Mouse (Mus musculus) ES-Bruce4 (cell line): ENCODE results near the gene Terb2. TPM values are rescaled to one million over a fixed set of nuclear protein-coding genes. Genes with fewer than 3 reads are reported as not detected.

ENCODE experiments used
- H3K27ac ChIP-seq: 2 replicates; pipeline ENCODE4 v1.5.1; 2012; ENCODE audit warnings: low read length, inconsistent platforms; ENCODE audit not compliant: insufficient read depth
- H3K27me3 ChIP-seq: 2 replicates; pipeline ENCODE4 v1.6.1; 2012; ENCODE audit warnings: mild to moderate bottlenecking, low read length, inconsistent platforms; ENCODE audit not compliant: control insufficient read depth, poor library complexity, insufficient read depth, severe bottlenecking
- H3K36me3 ChIP-seq: 2 replicates; pipeline ENCODE4 v1.6.1; 2012; ENCODE audit warnings: inconsistent platforms, mild to moderate bottlenecking, low read length, moderate library complexity; ENCODE audit not compliant: control insufficient read depth, poor library complexity, insufficient read depth, severe bottlenecking
- H3K4me1 ChIP-seq: one replicate; pipeline ENCODE4 v1.8.1; 2011; ENCODE audit warnings: low read length; ENCODE audit not compliant: control insufficient read depth, insufficient read depth
- H3K4me3 ChIP-seq: 2 replicates; pipeline ENCODE4 v1.5.1; 2011; ENCODE audit warnings: low read depth, mild to moderate bottlenecking, low read length
- H3K9ac ChIP-seq: 2 replicates; pipeline ENCODE4 v1.6.1; 2012; ENCODE audit warnings: low read depth, mild to moderate bottlenecking, inconsistent platforms; ENCODE audit not compliant: poor library complexity, severe bottlenecking
- H3K9me3 ChIP-seq: replicated peaks from 2 replicates; pipeline ENCODE4 v1.6.1; 2012; ENCODE audit warnings: mild to moderate bottlenecking, low read length, inconsistent platforms; ENCODE audit not compliant: control insufficient read depth, poor library complexity, insufficient read depth, severe bottlenecking
- CTCF ChIP-seq: IDR thresholded peaks from one replicate; pipeline ENCODE4 v1.8.1; 2011; ENCODE audit warnings: low read depth, low read length
- EP300 ChIP-seq: IDR thresholded peaks from 2 replicates; pipeline ENCODE4 v1.6.1; 2011; ENCODE audit warnings: low read depth, low read length; ENCODE audit not compliant: insufficient read depth
- POLR2A ChIP-seq: IDR thresholded peaks from one replicate; pipeline ENCODE4 v1.8.1; 2011; ENCODE audit warnings: low read length; ENCODE audit not compliant: insufficient read depth
- polyA plus RNA-seq: library from polyadenylated mRNA; stranded (reverse); fragments of >200 nt; gene quantifications from 2 replicates; pipeline ENCODE4 v1.2.4, GENCODE M21; 2011; ENCODE audit warnings: low read depth; ENCODE audit not compliant: missing spikeins, insufficient read depth, insufficient read length

Gene Terb2
- polyA plus RNA-seq, 1 experiment = 0.60 TPM

DNA sequence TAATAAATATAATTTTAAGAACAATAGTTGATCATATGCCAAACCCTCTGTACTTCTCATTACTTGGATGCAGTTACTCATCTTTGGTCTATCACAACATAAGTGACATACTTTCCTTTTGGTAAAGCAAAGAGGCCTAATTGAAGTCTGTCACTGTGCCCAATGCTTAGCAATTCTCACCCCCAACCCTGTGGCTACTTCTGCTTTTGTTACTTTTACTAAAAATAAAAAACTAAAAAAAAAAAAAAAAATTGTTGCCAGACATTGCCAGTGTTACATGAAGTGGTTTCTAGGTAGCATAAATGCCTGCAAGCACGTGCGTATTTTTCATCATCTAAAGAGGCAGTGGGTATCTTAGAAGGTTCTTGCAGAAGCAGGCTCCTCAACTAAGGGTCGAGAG, 33.2 kb upstream of the Terb2 start:
- H3K36me3 ChIP-seq = no peaks in the 10 kb centered on the region
- H3K4me1 ChIP-seq = no peaks in the 10 kb centered on the region
- H3K27me3 ChIP-seq = peaks cover 1% of the 10 kb centered on the region; the same call in 1 of the 2 replicates
- H3K9me3 ChIP-seq = no peaks in the 10 kb centered on the region
- TF ChIP-seq EP300 = no peak
- no peak for TF ChIP-seq POLR2A
- no peak for TF ChIP-seq CTCF
- no peak overlapping the region for H3K4me3 ChIP-seq
- H3K27ac ChIP-seq = no peak overlapping the region
- H3K9ac ChIP-seq = no peak overlapping the region

DNA sequence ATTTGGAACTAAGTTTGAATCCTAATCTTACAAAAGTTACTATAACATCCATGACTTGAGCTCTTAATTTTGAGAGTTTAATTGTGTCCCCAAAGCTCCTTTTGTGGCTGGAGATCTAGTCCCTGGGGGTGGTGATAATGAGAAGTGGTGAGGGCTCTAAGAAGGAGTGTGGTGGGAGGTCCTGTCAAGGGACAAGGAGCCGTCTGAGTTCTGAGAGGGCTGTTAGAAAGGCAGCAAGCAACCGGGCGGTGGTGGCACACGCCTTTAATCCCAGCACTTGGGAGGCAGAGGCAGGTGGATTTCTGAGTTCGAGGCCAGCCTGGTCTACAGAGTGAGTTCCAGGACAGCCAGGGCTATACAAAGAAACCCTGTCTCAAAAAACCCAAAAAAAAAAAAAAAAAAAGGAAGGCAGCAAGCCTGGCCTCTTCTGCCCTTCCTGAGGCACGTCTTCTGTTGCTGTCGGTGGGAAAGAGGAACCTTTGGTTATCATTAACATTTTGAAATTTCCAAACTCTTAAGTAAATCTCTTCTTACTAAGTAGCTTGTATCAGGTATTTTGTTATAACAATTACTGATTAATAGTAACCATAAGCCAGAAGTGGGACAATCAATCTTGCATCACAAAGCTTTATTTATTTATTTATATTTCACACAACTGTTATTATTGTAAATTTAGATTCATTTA, 32.2 kb upstream of the Terb2 start:
- H3K4me1 ChIP-seq = no peaks in the 10 kb centered on the region
- H3K36me3 ChIP-seq = no peaks in the 10 kb centered on the region
- H3K4me3 ChIP-seq = no peak overlapping the region
- H3K9ac ChIP-seq = no peak overlapping the region
- no peaks in the 10 kb centered on the region for H3K9me3 ChIP-seq
- TF ChIP-seq EP300 = no peak
- TF ChIP-seq POLR2A = no peak
- TF ChIP-seq CTCF = no peak
- H3K27ac ChIP-seq = no peak overlapping the region
- H3K27me3 ChIP-seq = peaks cover 1% of the 10 kb centered on the region; the same call in 1 of the 2 replicates

DNA sequence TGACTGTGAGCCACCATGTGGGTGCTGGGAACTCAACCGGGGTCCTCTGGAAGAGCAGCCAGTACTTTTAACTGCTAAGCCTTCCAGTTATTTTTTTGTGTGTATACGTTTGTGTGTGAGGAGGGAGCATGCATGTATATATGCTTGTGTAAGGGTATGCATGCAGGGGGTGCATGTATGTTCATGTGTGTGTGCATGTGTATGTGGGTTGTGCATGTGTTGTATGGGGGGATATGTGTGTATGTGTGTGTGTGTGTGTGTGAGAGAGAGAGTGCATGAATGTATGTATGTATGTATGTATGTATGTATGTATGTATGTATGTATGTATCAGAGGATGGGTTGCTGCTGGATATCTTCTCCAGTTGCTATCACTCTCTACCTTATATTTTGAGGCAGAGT, 31.6 kb upstream of the Terb2 start:
- Histone ChIP-seq H3K9ac (no peak overlapping the region), H3K27me3 (peaks cover 1% of the 10 kb centered on the region; the same call in 1 of the 2 replicates), H3K9me3 (no peaks in the 10 kb centered on the region)

DNA sequence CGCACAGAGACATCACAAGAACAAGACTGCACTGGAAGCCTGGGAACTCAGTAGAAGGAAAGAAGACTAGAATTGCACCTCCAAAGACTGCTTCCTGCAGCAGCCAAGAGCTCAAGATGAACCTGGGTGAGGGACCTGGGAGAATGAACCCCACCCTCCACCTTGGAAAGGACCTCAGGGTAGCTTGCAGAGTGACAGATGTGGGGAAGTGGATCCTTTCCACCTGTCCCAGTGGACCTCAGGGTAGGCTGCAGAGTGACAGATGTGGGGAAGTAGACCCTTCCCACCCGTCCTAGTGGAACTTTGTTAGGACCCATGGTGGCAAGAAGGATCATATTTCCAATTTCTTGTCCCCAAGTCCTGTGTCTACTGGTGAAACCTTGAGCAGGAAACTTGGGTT, 30.8 kb upstream of the Terb2 start:
- no peak overlapping the region for H3K9ac ChIP-seq
- no peaks in the 10 kb centered on the region for H3K36me3 ChIP-seq
- no peak for TF ChIP-seq POLR2A
- no peak for TF ChIP-seq CTCF
- no peak for TF ChIP-seq EP300
- H3K27ac ChIP-seq = no peak overlapping the region
- H3K9me3 ChIP-seq = no peaks in the 10 kb centered on the region
- H3K4me3 ChIP-seq = no peak overlapping the region
- H3K27me3 ChIP-seq = no peaks in the 10 kb centered on the region
- no peaks in the 10 kb centered on the region for H3K4me1 ChIP-seq

More for the DNA sequence above, 31.6 kb upstream of the Terb2 start:
- Histone ChIP-seq H3K36me3 (no peaks in the 10 kb centered on the region), H3K4me3 (no peak overlapping the region), H3K27ac (no peak overlapping the region), H3K4me1 (no peaks in the 10 kb centered on the region)
- no peak for TF ChIP-seq POLR2A
- no peak for TF ChIP-seq CTCF

DNA sequence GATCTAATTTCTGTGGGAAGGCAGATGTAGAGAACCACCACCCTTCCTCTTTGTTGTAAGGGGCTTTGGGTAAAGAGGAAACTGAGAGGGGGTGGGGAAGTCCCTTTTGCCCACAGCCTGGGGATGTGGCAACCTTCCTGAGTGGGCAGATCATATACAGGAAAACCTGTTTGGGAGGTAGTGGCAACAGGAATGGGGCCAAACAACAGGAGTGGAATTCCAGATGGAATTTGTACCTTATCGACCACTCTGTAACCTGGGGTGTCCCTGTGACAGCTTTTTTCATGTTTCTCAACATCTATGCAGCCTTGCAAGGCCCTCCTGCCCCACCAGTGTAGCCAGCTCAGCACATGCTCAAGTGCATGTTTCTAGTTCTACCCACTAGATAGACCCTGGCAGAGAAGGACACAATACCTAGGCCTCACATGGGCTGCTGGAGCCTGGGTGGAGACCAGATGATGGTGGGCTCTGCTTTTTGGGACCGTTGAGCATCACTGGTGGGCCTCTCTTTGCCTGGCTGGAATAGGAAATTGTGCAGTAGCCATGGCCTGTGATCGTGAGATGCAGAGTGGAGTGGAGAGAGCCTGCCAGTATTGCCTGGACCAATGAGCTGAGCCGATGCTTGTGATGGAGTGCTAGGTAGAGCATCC, 29.9 kb upstream of the Terb2 start:
- no peaks in the 10 kb centered on the region for H3K36me3 ChIP-seq
- H3K9me3 ChIP-seq = no peaks in the 10 kb centered on the region
- H3K4me3 ChIP-seq = no peak overlapping the region
- H3K27ac ChIP-seq = no peak overlapping the region
- TF ChIP-seq POLR2A = no peak
- no peak for TF ChIP-seq EP300
- no peak for TF ChIP-seq CTCF
- H3K9ac ChIP-seq = no peak overlapping the region
- peaks cover 1% of the 10 kb centered on the region for H3K4me1 ChIP-seq
- H3K27me3 ChIP-seq = no peaks in the 10 kb centered on the region

GRCm38 (mm10) chr2:122157561-122157960, 28.5 kb upstream of the Terb2 start:
- TF ChIP-seq CTCF (no peak), POLR2A (no peak), EP300 (no peak)
- peaks cover 2% of the 10 kb centered on the region for H3K4me1 ChIP-seq
- H3K27ac ChIP-seq = no peak overlapping the region
- H3K27me3 ChIP-seq = no peaks in the 10 kb centered on the region
- no peak overlapping the region for H3K4me3 ChIP-seq
- no peak overlapping the region for H3K9ac ChIP-seq
- H3K9me3 ChIP-seq = no peaks in the 10 kb centered on the region
- H3K36me3 ChIP-seq = no peaks in the 10 kb centered on the region
